Mouse (Mus musculus): ENCODE results near the gene Zfp40.

Gene Zfp40

GRCm38 (mm10) chr17:23192453-23193379 lies at the start of gene Zfp40:
Gene Zfp40 (minus strand): TSS chr17:23193252.
- in situ Hi-C loops (cut with MboI; ENCODE audit: unreplicated experiment in 2 of 2), result loop anchor here (5.0 to 25.0 kb wide), 8 partner anchors 325 to 1105 kb away; partner anchors contain the start of genes Zfp946 (in 2 of the 2), Zfp213 (in 1 of the 2) and Zfp945 (in 1 of the 2)

- in situ Hi-C loops (cut with MboI; ENCODE audit: unreplicated experiment in 2 of 2), result loop anchor here in 1 of 2 experiments (25.0 kb wide), 1 partner anchor 1131 kb away; no protein-coding TSS in a partner anchor
Observed at GRCm38 (mm10) chr17:23218320-23218719, 25.3 kb upstream of the Zfp40 start.

GRCm38 (mm10) chr17:23199856-23200255 lies 6.8 kb upstream of the Zfp40 start:
- in situ Hi-C loops (cut with MboI; ENCODE audit: unreplicated experiment in 2 of 2), result loop anchor here (5.0 to 25.0 kb wide), 7 partner anchors 365 to 1113 kb away; partner anchors contain the start of genes Zfp946 (in 2 of the 2) and Zfp213 (in 1 of the 2)

- in situ Hi-C loops (cut with MboI; ENCODE audit: unreplicated experiment in 2 of 2), result loop anchor here (5.0 to 25.0 kb wide), 8 partner anchors 326 to 1106 kb away; partner anchors contain the start of genes Zfp946 (in 2 of the 2), Zfp213 (in 1 of the 2) and Zfp945 (in 1 of the 2)
Observed at GRCm38 (mm10) chr17:23193441-23193840, 389 bp upstream of the Zfp40 start.

GRCm38 (mm10) chr17:23187680-23188079 lies 5.4 kb downstream of the Zfp40 start:
- in situ Hi-C loops (cut with MboI; ENCODE audit: unreplicated experiment in 2 of 2), result loop anchor here (25.0 kb wide), 2 partner anchors 775 to 1100 kb away; partner anchors contain the start of gene Zfp946 (in 1 of the 2)

Data from v-Abl transformed pro-B cells (cell line).